Mouse (Mus musculus) liver, adult 2 months (tissue): ENCODE data around the gene Acvrl1. TPM values are rescaled to one million over a fixed set of nuclear protein-coding genes. Genes with fewer than 3 reads are reported as not detected.

Experiments used
- DNase-seq: peaks from one replicate; pipeline ENCODE4 v3.0.0-alpha.2; 2011; ENCODE audit warnings: low read depth, low spot score; ENCODE audit errors: extremely low read depth
- H3K27ac ChIP-seq: fragments of 200-500 bp; replicated peaks from 2 replicates; pipeline ENCODE4 v1.5.1; 2012; ENCODE audit warnings: low read depth, mild to moderate bottlenecking, control low read depth, inconsistent platforms, low read length; ENCODE audit not compliant: insufficient read depth
- H3K27me3 ChIP-seq: fragments of 200-500 bp; 2 replicates; pipeline ENCODE4 v1.6.1; 2012; ENCODE audit warnings: mild to moderate bottlenecking, moderate library complexity, low read length, inconsistent platforms; ENCODE audit not compliant: control insufficient read depth, insufficient read depth
- H3K36me3 ChIP-seq: fragments of 200-500 bp; 2 replicates; pipeline ENCODE4 v1.6.1; 2012; ENCODE audit warnings: low read length, inconsistent platforms; ENCODE audit not compliant: control insufficient read depth, insufficient read depth
- H3K4me1 ChIP-seq: fragments of 200-500 bp; 2 replicates; pipeline ENCODE4 v1.6.1; 2011; ENCODE audit warnings: low read length; ENCODE audit not compliant: control insufficient read depth, insufficient read depth
- H3K4me3 ChIP-seq: fragments of 200-500 bp; 2 replicates; pipeline ENCODE4 v1.5.1; 2011; ENCODE audit warnings: low read depth, mild to moderate bottlenecking, control low read depth, low read length, moderate library complexity; ENCODE audit not compliant: insufficient read depth
- H3K79me2 ChIP-seq: fragments of 200-500 bp; 2 replicates; pipeline ENCODE4 v1.6.1; 2012; ENCODE audit warnings: inconsistent platforms, mild to moderate bottlenecking, low read length, moderate library complexity; ENCODE audit not compliant: control insufficient read depth, insufficient read depth
- H3K9ac ChIP-seq: fragments of 200-500 bp; 2 replicates; pipeline ENCODE4 v1.6.1; 2012; ENCODE audit warnings: low read depth, mild to moderate bottlenecking, control low read depth, inconsistent platforms, low read length
- CTCF ChIP-seq: fragments of 200-500 bp; IDR thresholded peaks from 2 replicates; pipeline ENCODE4 v1.5.1; 2011; ENCODE audit warnings: low read depth, low read length, control low read depth
- POLR2A ChIP-seq: fragments of 200-500 bp; IDR thresholded peaks from 2 replicates; pipeline ENCODE4 v1.6.1; 2011; ENCODE audit warnings: low read length, control low read depth; ENCODE audit not compliant: insufficient read depth; ENCODE audit errors: extremely low read depth
- WGBS: fragments of 180-500 bp; shearing (Covaris S2); methylation state at CpG from one replicate; pipeline ENCODE4 v1.1.7; 2018; 5-methylcytosine and 5-hydroxymethylcytosine counted together
- polyA plus RNA-seq: library from polyadenylated mRNA; depleted of rRNA; stranded (reverse); fragments of >200 nt; gene quantifications from 2 replicates; pipeline ENCODE4 v1.2.3, GENCODE M21; 2012
- total RNA-seq: library from RNA; depleted of rRNA; stranded (reverse); fragments of >200 nt; gene quantifications from 2 replicates; pipeline ENCODE4 v1.2.3, GENCODE M21; 2014

Acvrl1 gene
- total and polyA plus RNA-seq, 2 experiments = 3.0 to 4.0 TPM

GRCm38 (mm10) chr15:101103605-101104304, 24.6 kb upstream of the Acvrl1 start:
- TF ChIP-seq CTCF (no peak), POLR2A (no peak)
- Histone ChIP-seq H3K4me1 (peaks cover 2% of the 10 kb centered on the region), H3K4me3 (no peak overlapping the region), H3K27me3 (no peaks in the 10 kb centered on the region), H3K36me3 (no peaks in the 10 kb centered on the region), H3K27ac (no peak overlapping the region), H3K9ac (no peak overlapping the region), H3K79me2 (no peaks in the 10 kb centered on the region)
- 87% methylated on average over 9 of the region's 9 CpGs for WGBS
- DNase-seq = no peak

- Histone ChIP-seq H3K4me1 (peaks cover 2% of the 10 kb centered on the region), H3K4me3 (peak overlapping the region; percentile 32), H3K27ac (peak overlapping the region; percentile 70), H3K27me3 (no peaks in the 10 kb centered on the region), H3K79me2 (no peaks in the 10 kb centered on the region), H3K9ac (peak overlapping the region; percentile 15; the same call in 1 of the 2 replicates), H3K36me3 (no peaks in the 10 kb centered on the region)
- TF ChIP-seq CTCF (peak; percentile 95), POLR2A (no peak)
- peak; percentile 93 for DNase-seq
- 3% methylated on average over 12 of the region's 12 CpGs for WGBS
These were observed 22.8 kb upstream of the Acvrl1 start for GRCm38 (mm10) chr15:101105496-101105994.

GRCm38 (mm10) chr15:101106011-101106410, 22.3 kb upstream of the Acvrl1 start:
- H3K79me2 ChIP-seq = no peaks in the 10 kb centered on the region
- no peak for DNase-seq
- no peaks in the 10 kb centered on the region for H3K36me3 ChIP-seq
- H3K27ac ChIP-seq = peak overlapping the region; percentile 70
- peak overlapping the region; percentile 32 for H3K4me3 ChIP-seq
- peak overlapping the region; percentile 15 for H3K9ac ChIP-seq
- peaks cover 2% of the 10 kb centered on the region for H3K4me1 ChIP-seq
- TF ChIP-seq POLR2A (no peak), CTCF (no peak)
- WGBS = 46% methylated on average over 10 of the region's 10 CpGs
- no peaks in the 10 kb centered on the region for H3K27me3 ChIP-seq

- peaks cover 2% of the 10 kb centered on the region for H3K4me1 ChIP-seq
- no peak overlapping the region for H3K4me3 ChIP-seq
- H3K79me2 ChIP-seq = no peaks in the 10 kb centered on the region
- H3K36me3 ChIP-seq = no peaks in the 10 kb centered on the region
- H3K27me3 ChIP-seq = no peaks in the 10 kb centered on the region
- no peak overlapping the region for H3K27ac ChIP-seq
- no peak for TF ChIP-seq CTCF
- TF ChIP-seq POLR2A = no peak
- DNase-seq = no peak
- WGBS = 91% methylated on average over 5 of the region's 5 CpGs
- H3K9ac ChIP-seq = no peak overlapping the region
These were observed 20.2 kb upstream of the Acvrl1 start for GRCm38 (mm10) chr15:101107906-101108671.

GRCm38 (mm10) chr15:101113176-101113575, 15.1 kb upstream of the Acvrl1 start:
- Histone ChIP-seq H3K9ac (peak overlapping the region; percentile 22; the same call in 1 of the 2 replicates), H3K79me2 (no peaks in the 10 kb centered on the region), H3K27me3 (no peaks in the 10 kb centered on the region), H3K27ac (peak overlapping the region; percentile 81), H3K4me1 (no peaks in the 10 kb centered on the region), H3K36me3 (no peaks in the 10 kb centered on the region), H3K4me3 (peak overlapping the region; percentile 9; the same call in 1 of the 2 replicates)
- no peak for TF ChIP-seq CTCF
- TF ChIP-seq POLR2A = 0 out of 2 replicates have a peak, but pooled peaks have one; percentile 30
- peak; percentile 93 for DNase-seq
- 2% methylated on average over 8 of the region's 8 CpGs for WGBS
